Mouse (Mus musculus) layer of hippocampus, adult 9-11 months (tissue): ENCODE results near the gene Adk.
A peak's percentile ranks its signal among the peaks of the same experiment; 100 is the strongest.

Source experiments
- DNase-seq: peaks from one replicate; pipeline ENCODE4 v3.0.0; 2022

Gene Adk

DNA sequence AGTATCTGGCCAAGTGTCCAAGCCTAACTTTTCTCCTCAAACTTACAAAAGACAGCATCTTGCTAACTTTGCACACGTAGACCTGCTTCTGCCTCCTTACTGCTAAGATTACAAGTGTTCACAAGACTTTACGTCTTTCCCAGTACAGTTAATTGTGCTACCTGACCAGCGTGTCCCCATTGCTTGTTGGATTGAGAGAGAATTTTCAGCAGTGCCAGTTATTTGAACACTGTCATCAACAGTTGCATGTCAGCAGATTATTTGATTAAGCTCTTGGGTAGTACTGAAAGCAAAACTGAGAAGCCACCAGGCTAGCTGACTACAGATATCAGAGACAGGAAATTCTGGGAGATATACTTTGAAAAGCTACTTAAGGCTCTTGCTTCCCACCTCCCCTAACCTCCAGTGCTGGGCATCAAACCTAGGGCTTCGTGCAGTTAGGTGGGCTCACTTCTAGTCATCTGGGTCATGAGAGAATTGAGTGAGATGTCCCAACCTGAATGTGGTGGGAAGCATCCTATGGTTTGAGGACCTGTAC, 50.4 kb downstream of the Adk start:
- no peak for DNase-seq

DNA sequence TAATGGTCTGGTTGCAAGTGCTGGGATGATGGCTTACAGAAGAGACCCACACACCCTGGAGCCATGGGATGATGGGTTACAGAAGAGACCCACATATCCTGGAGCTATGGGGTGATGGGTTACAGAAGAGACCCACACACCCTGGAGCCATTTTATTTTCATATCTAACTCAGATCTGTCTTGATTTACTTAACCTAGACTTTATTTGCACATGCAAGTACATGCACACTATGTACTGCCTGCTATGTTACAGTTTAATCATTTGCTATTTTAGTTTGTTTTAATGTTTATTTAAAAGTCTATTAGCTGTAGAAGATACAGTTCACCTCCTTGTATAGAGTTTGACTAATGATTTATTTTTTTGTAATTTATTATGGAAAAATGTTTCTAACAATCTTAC, 52.7 kb downstream of the Adk start:
- DNase-seq = no peak

DNA sequence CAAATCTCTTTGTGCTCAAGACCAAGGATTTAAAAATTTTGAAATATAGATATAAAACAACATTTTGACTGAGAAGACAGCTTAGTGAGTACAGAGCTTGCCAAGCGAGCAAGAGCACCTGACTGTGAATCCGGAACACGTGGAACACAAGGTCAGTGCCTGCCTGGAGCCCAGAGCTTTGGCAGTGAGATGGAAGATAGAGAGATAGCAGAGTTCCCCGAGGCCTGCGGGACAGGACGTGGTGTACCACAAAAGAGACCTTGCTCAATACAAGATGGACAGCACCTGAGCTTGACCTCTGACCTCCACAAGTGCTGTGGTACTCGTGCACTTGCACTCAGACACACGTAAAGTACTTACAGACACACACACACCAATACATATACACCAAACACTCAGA, 54.2 kb downstream of the Adk start:
- no peak for DNase-seq

DNA sequence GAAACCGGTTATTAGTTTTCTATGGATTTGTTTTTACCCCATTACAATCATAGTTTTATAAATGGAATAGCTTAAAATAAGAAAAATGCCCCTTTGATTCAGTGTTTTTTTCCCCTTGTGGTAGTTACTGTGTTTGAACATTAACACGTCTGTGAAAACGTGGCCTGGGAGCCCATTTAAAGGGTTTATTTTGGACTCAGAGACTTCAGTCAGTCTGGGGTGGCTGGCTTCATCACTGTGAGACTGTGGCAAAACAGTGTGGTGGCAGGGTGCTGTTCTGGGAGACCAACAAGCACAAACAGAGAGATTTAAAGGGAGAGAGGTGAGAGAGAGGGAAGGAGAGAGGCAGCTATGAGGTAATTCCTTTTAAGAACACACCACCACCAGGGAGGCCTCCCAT, 55.2 kb downstream of the Adk start:
- DNase-seq = no peak

DNA sequence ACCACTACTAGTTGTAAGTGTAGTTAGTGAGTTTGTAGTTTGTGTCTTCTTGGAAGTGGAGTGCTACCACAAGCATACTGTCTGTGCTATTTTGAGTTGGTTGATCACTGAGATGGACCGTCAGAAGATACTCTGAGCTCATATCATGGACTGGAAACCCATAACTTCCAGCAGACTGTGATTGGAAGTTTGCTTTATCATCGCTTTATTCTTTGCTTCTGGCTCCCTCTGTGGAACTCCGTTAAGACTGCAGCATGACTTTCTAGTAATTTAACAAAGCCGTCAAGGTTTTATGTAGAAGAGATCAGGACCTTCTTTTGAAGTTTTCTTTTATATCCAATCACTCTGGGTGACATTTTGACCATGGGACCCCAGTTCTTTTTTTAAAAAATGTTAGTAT, 58.1 kb downstream of the Adk start:
- no peak for DNase-seq

DNA sequence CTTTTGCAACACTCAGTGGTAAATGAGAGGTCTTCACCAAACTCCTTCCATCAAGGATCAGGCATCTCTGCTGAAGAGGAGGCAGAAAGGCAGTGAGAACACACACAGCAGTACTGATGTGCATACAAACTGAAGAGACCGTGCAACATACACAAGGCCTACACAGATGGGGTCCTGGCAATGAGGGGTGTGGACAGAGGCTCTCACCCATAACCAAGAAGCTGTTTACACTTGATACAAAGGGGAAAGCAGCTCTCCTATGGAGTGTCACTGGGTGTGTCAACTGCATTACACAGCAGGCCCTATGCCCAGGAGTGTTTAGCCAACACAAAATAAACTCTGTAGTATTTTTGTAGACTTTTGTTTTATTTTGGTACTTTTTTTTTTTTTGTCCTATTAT, 59.1 kb downstream of the Adk start:
- DNase-seq = no peak

DNA sequence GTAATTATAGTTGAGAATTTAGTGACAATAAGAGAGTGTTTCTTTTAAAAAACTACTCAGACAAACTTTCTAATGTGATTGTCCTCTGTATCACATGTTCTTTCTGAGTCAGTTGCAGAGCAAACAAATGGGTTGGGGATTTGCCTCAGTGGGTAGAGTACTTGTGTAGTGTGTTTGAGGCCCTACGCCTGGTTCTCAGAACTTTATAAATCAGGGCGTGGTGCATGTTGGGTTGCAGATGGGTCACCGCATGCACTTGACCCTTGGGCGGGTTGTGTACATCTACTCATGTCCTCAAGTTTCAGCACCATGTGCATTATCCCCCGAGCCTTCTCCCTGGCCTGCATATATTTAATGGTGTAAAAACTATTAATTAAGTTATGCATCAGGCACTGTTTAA, 59.8 kb downstream of the Adk start:
- no peak for DNase-seq

DNA sequence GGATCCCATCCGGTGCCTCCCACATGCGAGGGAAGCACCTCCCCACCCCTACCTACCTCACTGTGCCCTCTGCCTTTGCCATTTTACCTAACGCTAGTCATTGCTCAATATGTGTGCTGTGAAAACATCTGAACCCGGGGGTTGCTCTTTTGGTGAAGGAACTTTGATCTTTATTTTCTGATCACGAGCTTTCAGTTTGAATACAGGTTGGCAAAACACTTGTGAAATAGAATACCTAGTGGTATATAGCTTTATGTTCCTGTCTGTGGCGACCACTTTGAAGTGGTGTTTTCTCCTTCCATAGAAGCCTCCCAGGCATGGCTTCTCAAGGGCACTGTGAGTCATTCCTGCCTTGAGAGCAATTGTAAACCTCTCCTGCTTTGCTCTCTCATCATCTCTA, 60.4 kb downstream of the Adk start:
- no peak for DNase-seq

DNA sequence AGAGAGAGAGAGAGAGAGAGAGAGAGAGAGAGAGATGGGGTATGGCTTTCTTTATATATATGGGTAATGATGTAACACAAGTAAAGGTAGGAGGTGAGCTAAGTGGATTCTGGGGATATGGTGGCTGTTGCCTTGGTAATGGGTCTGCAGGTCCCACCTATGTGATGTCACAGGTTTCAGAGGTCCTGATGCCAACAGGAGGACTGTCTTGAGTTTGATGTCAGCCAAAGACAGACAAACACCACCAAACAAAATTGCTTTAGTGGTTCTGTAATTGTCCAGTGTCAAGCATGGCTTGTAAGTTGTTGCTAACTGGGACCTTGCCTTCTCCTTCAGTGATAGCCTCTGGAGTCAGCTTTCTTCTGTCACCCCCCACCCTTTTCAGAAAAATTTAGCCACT, 62.0 kb downstream of the Adk start:
- no peak for DNase-seq

DNA sequence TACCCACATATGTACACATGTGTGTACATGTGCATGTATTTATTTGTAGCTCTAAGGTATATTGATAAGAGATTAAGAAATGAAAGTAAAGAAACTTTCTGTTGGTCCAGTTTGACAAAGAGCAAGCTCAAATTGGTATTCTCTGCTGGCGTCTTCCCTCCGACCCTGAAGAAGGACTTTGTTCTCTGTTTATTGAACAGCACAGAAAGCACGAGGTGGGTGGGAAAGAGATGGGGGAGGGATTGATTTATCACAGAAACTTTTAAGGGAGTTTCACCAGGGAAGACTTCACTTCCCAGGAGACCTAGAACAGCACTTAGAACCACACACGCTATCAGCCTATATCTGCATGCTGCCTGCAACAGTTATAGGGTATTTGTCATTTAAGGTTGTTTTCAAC, 62.9 kb downstream of the Adk start:
- DNase-seq = no peak

DNA sequence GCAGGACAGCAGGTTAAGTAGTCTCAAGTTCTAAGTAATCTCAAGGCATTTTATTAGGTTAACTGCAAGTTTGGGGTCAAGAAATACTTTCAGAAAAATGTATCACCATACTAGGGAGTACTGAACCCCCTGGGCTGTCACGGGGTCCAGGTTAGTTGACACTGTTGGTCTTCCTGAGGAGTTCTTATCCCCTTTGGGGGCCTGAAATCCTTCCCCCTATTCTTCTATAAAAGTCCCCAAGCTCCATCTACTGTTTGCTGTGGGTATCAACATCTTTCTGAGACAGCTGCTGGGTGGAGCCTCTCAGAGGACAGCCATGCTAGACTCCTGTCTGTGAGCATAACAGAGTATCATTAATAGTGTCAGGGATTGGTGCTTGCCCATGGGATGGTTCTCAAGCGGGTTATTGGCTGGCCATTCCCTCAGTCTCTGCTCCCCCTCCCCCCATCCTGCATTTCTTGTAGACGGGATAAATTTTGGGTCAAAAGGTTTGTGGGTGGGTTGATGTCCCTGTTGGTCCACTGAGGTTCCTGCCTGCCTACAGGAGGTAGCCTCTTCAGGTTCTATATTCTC, 63.6 kb downstream of the Adk start:
- no peak for DNase-seq

DNA sequence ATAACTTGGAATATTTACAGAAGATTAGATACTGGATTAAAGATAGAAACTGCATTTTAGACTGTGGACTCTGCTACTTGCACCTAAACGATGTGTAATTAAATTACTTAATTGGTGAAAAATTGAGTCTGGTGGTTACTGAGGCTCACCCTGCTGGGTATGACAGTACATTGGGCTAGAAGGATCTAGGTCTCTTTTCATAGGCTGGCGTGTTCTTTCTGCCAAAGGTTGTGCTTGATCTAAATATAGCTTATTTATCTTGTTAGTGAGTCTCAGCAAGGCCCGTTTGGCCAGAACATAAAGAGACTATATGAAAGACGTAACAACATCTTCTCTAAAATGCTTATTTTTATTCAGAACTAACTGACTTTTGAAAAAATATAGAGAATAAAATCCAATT, 65.7 kb downstream of the Adk start:
- no peak for DNase-seq

DNA sequence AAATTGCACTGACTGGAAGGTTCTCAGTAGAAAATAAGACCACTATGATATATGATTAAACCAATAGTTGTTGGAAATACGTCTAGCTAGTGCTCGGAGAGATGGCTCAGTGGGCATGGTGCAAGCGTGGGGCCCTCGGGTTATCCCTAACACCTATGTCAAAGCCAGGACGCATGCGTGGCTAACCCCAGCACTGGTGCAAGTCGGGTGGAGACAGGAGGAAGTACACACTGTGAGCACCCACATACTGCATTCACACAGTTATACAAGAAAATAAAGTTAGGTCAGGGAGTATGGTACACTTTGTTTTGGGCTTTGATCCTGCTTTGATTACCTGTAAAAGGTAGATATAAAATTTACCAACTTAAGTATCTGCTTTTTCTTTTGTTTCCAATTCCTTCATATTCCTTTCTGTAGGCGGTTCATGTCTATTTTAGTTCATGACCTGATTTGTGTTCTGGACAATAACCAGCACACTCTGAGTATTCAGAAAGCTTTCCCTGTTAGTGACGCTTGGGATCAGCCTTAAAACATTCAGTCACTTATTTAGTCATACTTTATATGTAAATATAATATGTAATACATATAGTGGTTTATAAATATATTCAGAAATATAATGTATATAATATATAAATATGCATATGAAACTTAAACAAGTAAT, 67.4 kb downstream of the Adk start:
- DNase-seq = no peak

DNA sequence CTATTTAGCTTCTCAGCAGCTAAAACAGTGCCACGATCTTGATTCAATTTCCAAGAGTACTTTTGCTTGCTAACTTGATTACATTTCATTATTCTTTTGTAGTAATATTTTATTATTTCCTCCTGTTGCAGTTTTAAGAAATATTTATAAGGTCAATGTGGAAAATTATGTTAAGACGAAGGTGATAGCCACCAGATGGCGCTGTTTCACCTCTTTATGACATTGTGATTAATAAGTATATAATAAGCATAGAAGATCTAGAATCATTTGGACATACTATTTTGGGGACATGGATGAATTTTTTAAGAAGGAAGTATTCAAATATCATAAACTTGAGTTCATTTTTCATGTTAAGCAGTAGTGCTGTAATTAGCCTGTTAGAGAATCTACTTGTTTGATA, 68.1 kb downstream of the Adk start:
- no peak for DNase-seq

DNA sequence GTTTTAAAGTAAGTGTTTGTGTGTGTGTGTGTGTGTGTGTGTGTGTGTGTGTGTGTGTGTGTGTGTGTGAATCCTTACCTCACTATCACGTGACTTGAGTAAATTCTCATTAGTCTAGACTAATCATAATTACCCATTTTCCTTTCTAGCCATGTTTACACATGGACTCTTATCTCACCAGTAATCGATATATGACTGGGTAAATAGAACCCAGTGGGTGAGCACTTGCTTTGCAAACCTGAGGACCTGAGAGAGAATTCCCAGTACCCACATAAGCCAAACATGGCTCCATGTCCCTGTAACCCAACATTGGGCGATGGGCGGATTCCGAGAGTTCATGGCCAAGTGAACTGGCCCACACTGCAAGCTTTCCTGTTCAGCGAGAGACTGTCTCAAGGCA, 74.8 kb downstream of the Adk start:
- no peak for DNase-seq

DNA sequence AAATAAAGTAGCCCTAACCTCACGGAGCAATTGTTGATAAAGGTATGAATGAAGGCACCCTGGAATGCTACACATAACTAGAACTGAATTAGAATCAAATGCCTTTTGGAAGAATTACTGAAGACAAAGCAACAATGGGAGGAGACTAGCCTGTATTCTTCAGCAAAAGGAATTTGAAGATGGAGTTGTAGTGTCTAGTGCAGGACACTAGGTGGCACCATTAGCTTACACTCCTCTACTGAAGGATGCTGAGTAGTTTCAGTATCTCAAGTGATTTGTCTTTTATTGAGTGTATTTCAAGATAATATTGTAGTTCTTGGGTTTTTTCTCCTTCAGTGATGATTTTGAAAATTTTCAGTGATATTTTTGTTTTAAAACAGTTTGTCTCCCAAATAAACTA, 84.5 kb downstream of the Adk start:
- peak; percentile 66 for DNase-seq

DNA sequence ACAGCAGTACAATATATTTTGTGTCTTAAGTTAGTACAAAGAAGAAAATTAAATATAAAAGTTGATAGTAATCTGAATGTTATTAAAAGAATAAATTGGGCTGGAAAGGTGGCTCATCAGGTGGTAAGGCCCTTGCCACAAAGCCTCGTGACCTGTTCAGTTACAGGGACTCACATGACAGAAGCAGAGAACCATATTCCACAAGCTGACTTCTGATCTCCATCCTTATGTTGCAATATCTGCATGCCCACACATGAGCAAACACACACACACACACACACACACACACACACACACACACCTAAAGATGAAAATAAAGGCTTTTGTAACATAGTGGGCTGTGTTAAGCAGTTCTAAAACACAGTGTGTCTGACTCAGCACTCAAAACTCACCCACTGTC, 90.2 kb downstream of the Adk start:
- no peak for DNase-seq

DNA sequence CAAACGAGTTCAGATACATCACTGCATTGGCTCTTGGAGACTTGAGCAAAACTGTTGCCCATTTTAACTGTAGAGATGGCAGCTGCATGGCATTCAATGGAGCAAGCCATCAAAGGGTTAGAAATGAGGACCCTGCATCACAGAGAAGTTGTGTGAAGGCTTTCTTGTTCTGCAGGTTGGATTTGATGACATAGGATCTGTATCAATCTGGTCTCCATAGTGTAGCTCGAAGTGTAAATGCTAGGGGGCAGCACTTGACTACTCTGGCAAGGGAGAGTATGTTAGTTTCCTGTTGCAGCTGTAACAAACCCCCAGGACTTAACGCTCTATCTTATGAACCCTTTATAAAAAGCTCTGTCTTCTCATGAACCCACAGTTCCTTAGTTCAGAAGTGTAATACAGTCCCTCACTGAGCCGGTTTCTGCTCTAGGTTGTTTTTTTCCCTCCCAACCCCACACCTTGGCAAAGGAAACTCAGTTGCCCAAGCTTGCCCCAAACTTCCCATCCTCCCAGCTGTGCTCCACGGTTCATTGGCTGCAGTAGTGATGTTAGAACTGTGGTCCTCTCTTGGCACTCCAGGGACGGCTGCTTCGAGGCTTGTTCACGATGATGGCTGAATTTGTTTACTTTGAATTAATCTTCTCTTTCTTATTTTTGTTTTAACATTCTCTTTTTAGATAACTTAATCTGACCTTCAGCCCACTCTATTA, 91.2 kb downstream of the Adk start:
- no peak for DNase-seq

DNA sequence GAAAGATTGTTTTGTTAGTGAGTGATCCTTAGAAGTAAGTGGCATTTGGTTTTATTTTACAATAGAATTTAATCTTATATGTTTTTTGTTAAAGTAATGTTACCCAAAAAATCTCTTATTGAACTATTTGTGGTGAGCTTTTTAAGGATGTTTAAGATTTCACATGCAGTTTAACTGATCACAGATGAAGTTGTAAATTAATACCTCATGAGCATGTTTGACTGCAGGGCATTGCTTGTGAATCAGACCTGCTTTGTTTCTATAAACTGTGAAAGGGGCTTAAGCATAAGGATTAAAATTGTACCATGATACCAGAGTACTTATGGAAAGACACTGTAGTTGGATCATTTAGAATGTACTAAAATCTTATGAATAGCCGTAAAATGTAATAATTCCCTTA, 94.8 kb downstream of the Adk start:
- DNase-seq = no peak

DNA sequence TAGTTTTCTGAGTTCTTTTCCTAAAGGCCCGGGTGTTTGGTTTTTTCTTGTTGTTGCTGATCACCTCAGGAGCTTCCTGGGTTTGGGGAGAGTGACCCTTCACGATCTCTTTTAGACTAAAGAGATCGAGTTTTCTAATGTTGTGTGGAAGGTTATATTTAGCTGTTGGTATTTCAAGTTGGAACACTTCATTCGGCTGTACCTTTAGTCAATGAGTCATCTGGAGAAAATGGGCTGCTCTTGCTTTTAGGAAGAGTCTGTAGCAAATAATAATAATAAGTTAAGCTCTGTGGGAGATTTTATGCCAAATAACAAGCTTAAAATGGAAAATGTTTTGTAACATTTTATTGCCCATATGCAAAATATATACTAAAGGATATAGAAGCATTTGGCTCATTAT, 97.9 kb downstream of the Adk start:
- no peak for DNase-seq

DNA sequence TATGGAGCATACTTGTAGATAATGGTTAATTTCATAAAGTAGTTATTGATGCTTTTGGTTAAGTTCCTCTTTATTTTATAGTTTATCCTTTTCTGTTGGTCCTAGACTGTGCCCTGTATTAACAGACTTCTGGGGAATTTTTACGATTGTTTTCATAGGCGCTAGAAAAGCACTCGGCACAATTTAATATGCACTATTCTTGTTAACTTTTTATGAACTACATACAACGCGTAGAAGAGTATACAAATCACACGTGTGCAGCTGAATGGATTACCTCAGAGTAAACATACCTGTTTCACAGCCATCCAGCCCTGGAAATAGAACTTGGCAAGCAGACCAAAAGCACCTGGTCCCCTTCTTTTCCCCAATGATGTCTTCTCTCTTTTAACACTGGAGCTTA, 99.7 kb downstream of the Adk start:
- no peak for DNase-seq

DNA sequence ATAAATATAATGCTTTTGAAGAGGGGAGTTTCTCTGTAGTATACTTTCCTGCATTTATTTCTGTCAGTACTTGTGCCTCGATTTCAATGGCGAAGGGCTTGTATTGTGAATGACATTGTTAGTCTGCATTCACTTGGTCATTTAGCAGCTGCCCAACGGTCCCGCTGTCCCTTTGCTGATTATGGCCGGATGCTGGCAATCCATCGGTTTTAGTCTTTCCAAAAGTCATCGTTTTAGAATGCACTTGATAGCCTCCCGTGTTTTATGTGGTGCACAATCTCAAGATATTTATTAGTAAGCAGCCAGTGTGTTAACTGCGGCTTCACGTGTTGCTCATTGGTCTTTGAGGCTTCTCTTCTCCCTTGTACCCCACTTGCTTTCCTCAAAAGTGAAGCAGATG, 113.3 kb downstream of the Adk start:
- no peak for DNase-seq

DNA sequence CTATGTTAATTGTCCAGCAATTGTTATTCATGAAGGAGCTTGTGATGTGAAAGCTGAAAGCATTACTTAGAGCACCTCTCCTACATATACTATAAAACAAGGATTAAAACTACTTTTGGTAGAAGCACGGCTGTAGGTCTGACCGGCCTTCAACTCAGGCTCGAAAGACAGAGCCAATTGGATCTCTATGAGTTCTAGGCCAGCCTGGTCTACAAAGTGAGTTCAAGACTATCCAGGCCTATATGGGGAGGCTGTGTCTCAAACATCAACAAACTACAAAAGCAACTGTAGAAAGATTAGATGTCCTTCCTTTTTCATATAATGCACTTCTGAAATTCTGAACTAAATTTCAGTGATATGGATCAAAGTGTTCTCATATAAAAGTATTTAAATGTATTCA, 113.7 kb downstream of the Adk start:
- DNase-seq = no peak

DNA sequence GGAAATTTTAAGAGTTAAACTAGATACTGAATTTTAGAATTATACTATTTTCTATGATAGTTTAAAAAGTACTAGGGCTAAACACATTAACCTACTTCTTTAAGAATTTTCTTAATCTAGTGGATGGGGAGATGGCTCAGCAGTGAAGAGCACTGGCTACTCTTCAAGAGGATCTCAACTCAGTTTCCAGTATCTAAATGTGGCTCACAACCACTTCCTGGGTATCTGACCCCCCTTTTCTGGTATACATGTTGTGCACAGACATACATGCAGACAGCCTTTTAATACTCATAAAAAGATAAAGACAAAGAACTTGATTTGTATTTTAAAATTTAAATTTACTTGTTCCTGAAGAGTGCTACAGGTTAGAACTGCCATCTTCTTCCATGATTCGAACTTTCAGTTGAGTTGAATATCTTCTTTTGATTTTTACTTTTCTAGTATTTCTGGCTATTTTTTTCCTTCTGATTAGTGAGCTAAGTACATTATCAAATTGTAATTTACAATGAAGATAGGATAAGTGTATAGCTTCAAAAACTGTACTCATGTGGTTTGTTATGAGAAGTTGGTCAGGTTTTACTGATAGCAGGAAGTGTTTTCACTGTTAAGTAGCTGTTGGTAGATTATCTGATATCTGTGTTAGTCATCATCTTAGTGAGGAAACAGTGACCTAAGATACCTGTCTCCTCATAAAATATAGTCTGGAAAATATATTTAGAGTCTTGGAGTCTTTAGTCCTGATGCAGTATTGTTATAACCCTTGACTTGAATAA, 121.8 kb downstream of the Adk start:
- DNase-seq = no peak
